Mouse (Mus musculus): ENCODE measurements around the gene Lmntd1. TPM values are rescaled to one million over a fixed set of nuclear protein-coding genes. Genes with fewer than 3 reads are reported as not detected.

Gene Lmntd1
- polyA plus RNA-seq, 1 experiment, result not detected

DNA sequence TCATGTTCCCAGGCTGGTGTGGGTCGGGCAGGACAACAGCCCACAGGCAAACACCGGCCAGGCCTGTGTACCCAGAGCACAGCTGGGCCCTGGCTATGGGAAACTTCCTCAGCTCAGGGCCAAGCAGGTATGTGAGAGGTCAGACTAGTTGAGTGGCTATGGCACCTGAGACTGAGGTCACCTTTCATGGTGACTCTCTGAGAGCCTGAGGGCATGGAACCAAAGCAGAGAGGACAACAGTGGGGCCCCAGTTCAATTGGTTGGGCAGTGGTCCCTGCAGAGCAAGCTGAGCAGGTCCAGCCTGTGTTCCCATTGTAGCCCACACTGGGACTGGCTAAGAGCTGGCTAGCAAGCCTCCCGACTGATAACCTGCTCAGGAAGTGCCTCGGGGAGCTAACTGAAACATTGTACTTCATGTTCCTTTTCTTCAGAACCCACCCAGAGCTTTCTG lies 135.3 kb downstream of the Lmntd1 start:
- TF ChIP-seq POLR2A (IDR thresholded peaks at IDR 0.05; ENCODE audit: borderline replicate concordance, low read depth, low read length) (no peak), CTCF (IDR thresholded peaks at IDR 0.05; ENCODE audit: low read depth, low read length) (no peak)

GRCm38 (mm10) chr6:145477367-145477905 lies 136.7 kb downstream of the Lmntd1 start:
- Histone ChIP-seq H3K27ac (ENCODE audit: insufficient read depth, low read depth, low read length) (no peak overlapping the region), H3K4me3 (ENCODE audit: insufficient read depth, low read length) (no peak overlapping the region), H3K4me1 (ENCODE audit: control insufficient read depth, insufficient read depth, low read length) (no peaks in the 10 kb centered on the region)
- no peak for TF ChIP-seq CTCF (IDR thresholded peaks at IDR 0.05; ENCODE audit: low read depth, low read length)
- no peak for TF ChIP-seq POLR2A (IDR thresholded peaks at IDR 0.05; ENCODE audit: borderline replicate concordance, low read depth, low read length)

More for the DNA sequence above, 135.3 kb downstream of the Lmntd1 start:
- Histone ChIP-seq H3K27ac (ENCODE audit: insufficient read depth, low read depth, low read length) (no peak overlapping the region), H3K4me3 (ENCODE audit: insufficient read depth, low read length) (no peak overlapping the region), H3K4me1 (ENCODE audit: control insufficient read depth, insufficient read depth, low read length) (peaks cover 2% of the 10 kb centered on the region; the same call in 1 of the 2 replicates)

DNA sequence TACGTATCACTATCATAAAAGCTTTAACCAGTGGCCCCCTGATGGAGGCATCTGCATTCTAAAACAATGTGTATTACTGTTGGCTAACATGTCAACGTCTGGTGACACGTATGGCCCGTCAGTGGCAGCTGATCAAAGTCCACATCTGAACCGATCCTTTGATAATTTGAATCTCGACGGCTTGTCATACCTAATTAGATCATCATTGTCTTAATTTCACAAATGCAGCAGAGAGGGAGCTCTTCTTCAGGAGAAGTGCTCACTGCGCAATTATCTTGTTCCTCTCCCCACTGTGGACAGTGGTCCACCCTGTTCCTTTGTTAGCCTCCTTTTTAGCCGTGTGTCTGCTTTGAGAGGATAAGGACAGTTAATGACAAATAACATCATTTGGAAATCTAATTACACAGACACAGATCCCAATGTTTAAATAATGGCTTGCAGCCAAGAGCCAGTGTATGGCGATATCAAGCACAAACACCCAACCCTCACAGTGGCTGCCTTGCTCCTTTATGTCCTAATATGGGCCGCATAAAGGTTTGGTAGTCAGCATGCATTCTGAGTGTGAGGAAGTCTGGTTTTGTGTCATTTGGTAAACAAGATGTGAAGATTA lies 142.4 kb downstream of the Lmntd1 start:
- no peak for TF ChIP-seq CTCF (IDR thresholded peaks at IDR 0.05; ENCODE audit: low read depth, low read length)
- no peak for TF ChIP-seq POLR2A (IDR thresholded peaks at IDR 0.05; ENCODE audit: borderline replicate concordance, low read depth, low read length)
- Histone ChIP-seq H3K4me1 (ENCODE audit: control insufficient read depth, insufficient read depth, low read length) (no peaks in the 10 kb centered on the region), H3K4me3 (ENCODE audit: insufficient read depth, low read length) (no peak overlapping the region), H3K27ac (ENCODE audit: insufficient read depth, low read depth, low read length) (no peak overlapping the region)

DNA sequence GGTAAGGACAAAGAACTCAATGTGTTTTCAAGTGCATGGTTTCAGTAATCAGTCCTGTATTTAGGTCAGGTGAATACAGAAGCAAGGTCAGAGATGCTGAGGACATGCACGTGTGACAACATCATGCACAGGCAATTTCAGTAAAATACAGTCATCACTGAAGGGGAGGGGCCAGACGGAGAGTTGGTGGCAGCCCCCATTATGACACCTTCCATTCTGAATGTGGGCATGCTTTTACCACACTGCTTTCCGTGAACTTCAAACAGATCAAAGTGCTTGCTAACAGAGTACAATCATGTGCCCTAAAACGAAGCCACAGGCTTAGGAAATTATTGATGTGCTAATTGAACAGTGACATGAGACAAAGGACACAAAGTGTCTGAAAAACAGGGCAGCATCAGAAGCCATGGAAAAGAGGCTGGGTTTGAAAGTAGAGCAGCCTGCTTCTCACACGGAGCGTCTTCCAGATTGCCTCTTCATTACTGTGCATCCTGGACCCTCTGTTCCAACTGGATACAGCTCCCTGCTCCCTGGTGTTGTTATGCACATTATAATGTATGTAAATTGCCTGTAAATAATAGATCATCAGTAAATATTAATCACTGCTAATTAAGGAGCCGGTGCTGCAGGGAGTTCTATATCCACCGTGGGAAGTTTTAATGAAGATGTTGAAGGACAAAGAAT lies 144.7 kb downstream of the Lmntd1 start:
- no peak overlapping the region for H3K27ac ChIP-seq (ENCODE audit: insufficient read depth, low read depth, low read length)
- TF ChIP-seq POLR2A (IDR thresholded peaks at IDR 0.05; ENCODE audit: borderline replicate concordance, low read depth, low read length) (no peak), CTCF (IDR thresholded peaks at IDR 0.05; ENCODE audit: low read depth, low read length) (no peak)

GRCm38 (mm10) chr6:145464027-145464426 lies 150.1 kb downstream of the Lmntd1 start:
- H3K27ac ChIP-seq (ENCODE audit: insufficient read depth, low read depth, low read length), result no peak overlapping the region
- H3K4me1 ChIP-seq (ENCODE audit: control insufficient read depth, insufficient read depth, low read length), result no peaks in the 10 kb centered on the region
- no peak for TF ChIP-seq POLR2A (IDR thresholded peaks at IDR 0.05; ENCODE audit: borderline replicate concordance, low read depth, low read length)
- TF ChIP-seq CTCF (IDR thresholded peaks at IDR 0.05; ENCODE audit: low read depth, low read length), result no peak
- no peak overlapping the region for H3K4me3 ChIP-seq (ENCODE audit: insufficient read depth, low read length)

More for the DNA sequence above, 144.7 kb downstream of the Lmntd1 start:
- Histone ChIP-seq H3K4me1 (ENCODE audit: control insufficient read depth, insufficient read depth, low read length) (no peaks in the 10 kb centered on the region), H3K4me3 (ENCODE audit: insufficient read depth, low read length) (no peak overlapping the region)

GRCm38 (mm10) chr6:145462677-145463245 lies 151.4 kb downstream of the Lmntd1 start:
- Histone ChIP-seq H3K4me3 (ENCODE audit: insufficient read depth, low read length) (no peak overlapping the region), H3K27ac (ENCODE audit: insufficient read depth, low read depth, low read length) (no peak overlapping the region), H3K4me1 (ENCODE audit: control insufficient read depth, insufficient read depth, low read length) (no peaks in the 10 kb centered on the region)
- TF ChIP-seq POLR2A (IDR thresholded peaks at IDR 0.05; ENCODE audit: borderline replicate concordance, low read depth, low read length) (no peak), CTCF (IDR thresholded peaks at IDR 0.05; ENCODE audit: low read depth, low read length) (no peak)

GRCm38 (mm10) chr6:145457066-145457465 lies 157.1 kb downstream of the Lmntd1 start:
- no peak overlapping the region for H3K4me3 ChIP-seq (ENCODE audit: insufficient read depth, low read length)
- no peak for TF ChIP-seq POLR2A (IDR thresholded peaks at IDR 0.05; ENCODE audit: borderline replicate concordance, low read depth, low read length)
- no peak for TF ChIP-seq CTCF (IDR thresholded peaks at IDR 0.05; ENCODE audit: low read depth, low read length)
- H3K4me1 ChIP-seq (ENCODE audit: control insufficient read depth, insufficient read depth, low read length), result no peaks in the 10 kb centered on the region
- no peak overlapping the region for H3K27ac ChIP-seq (ENCODE audit: insufficient read depth, low read depth, low read length)

DNA sequence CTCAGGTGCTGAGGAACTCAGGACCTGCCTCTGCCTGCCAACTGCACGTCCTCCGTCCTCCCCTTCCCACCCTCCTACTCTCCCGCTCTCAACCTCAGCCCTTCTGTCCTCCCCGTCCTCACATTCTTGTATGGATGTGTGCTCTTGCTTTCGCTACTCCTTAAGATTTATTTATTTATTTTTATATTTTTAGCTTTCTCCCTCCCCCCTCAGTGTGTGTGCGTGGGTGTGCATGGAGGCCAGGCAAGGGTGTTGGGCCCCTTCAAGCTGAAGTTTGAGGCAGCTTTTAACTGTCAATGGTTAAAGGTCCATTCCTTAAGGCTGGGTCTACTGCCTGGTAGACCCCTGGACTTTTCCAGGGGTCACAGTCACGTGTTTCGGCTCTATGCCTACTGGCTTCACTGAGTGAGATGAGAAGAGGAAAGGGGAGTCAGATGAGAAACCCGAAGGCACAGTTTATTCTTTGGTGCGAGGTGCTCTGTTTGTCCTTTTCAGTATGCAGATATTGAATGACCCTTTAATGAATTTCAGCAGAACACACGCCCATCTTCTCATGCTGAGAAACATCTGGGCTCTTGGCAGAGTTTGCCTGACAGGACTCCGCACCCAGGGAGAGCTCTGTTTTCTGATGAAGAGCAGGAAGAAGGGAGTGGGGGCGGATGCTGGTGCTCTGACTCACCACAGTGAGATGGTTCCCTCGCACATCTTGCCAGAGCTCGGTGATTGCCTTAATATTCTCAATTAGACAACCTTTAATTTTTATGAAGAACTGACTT lies 163.3 kb downstream of the Lmntd1 start:
- Histone ChIP-seq H3K4me3 (ENCODE audit: insufficient read depth, low read length) (no peak overlapping the region), H3K27ac (ENCODE audit: insufficient read depth, low read depth, low read length) (no peak overlapping the region), H3K4me1 (ENCODE audit: control insufficient read depth, insufficient read depth, low read length) (no peaks in the 10 kb centered on the region)
- TF ChIP-seq CTCF (IDR thresholded peaks at IDR 0.05; ENCODE audit: low read depth, low read length), result no peak
- TF ChIP-seq POLR2A (IDR thresholded peaks at IDR 0.05; ENCODE audit: borderline replicate concordance, low read depth, low read length), result no peak

DNA sequence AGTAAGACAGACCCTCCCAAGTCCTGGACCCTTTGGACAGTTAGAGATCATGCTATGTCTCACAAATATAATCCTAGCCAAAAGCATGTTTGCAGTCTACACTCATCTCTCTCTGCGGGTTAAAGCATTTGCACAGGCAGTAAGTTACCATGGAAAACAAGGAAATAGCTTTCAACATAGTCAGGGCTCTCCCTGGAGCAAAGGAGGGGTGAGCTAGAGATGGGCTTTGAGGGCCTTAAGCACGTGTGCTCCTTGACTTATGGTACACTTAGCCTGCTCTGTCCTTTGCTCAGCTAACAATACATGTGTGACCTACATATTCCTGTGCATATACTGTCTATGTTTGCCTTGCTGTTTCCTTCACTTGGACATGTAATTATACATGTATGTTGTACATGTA lies 165.8 kb downstream of the Lmntd1 start:
- Histone ChIP-seq H3K4me1 (ENCODE audit: control insufficient read depth, insufficient read depth, low read length) (no peaks in the 10 kb centered on the region), H3K27ac (ENCODE audit: insufficient read depth, low read depth, low read length) (no peak overlapping the region), H3K4me3 (ENCODE audit: insufficient read depth, low read length) (no peak overlapping the region)
- TF ChIP-seq POLR2A (IDR thresholded peaks at IDR 0.05; ENCODE audit: borderline replicate concordance, low read depth, low read length) (no peak), CTCF (IDR thresholded peaks at IDR 0.05; ENCODE audit: low read depth, low read length) (no peak)
